Mouse (Mus musculus): ENCODE measurements around the gene Larp4b. TPM values are rescaled to one million over a fixed set of nuclear protein-coding genes. Genes with fewer than 3 reads are reported as not detected.

The Larp4b gene
- polyA plus RNA-seq, 1 experiment from 2014 or later = 37.9 TPM

GRCm38 (mm10) chr13:9073818-9074217 is 19.9 kb upstream of the Larp4b start:
- Histone ChIP-seq H3K4me3 (replicated peaks; ENCODE audit: low read length) (no peak overlapping the region), H3K9me3 (replicated peaks; ENCODE audit: control insufficient read depth, low read length) (no peaks in the 10 kb centered on the region), H3K9ac (ENCODE audit: low read length) (no peak overlapping the region), H3K4me1 (ENCODE audit: control insufficient read depth, insufficient read depth, low read length) (no peaks in the 10 kb centered on the region), H3K27ac (ENCODE audit: low read length) (no peak overlapping the region), H3K36me3 (ENCODE audit: control insufficient read depth, insufficient read depth, low read length) (no peaks in the 10 kb centered on the region), H3K27me3 (ENCODE audit: control insufficient read depth, insufficient read depth, low read length) (no peaks in the 10 kb centered on the region), H3K4me2 (ENCODE audit: low read depth, low read length) (no peak overlapping the region)
- peak; percentile 50; the same call in 1 of the 2 replicates for ATAC-seq (ENCODE audit: insufficient read depth, low FRiP score)
- WGBS = 48% methylated on average over 4 of the region's 4 CpGs

GRCm38 (mm10) chr13:9075825-9076592 is 17.7 kb upstream of the Larp4b start:
- no peak overlapping the region for H3K4me2 ChIP-seq (ENCODE audit: low read depth, low read length)
- no peaks in the 10 kb centered on the region for H3K4me1 ChIP-seq (ENCODE audit: control insufficient read depth, insufficient read depth, low read length)
- 64% methylated on average over 7 of the region's 7 CpGs for WGBS
- H3K4me3 ChIP-seq (replicated peaks; ENCODE audit: low read length) = no peak overlapping the region
- H3K27ac ChIP-seq (ENCODE audit: low read length) = no peak overlapping the region
- H3K36me3 ChIP-seq (ENCODE audit: control insufficient read depth, insufficient read depth, low read length) = no peaks in the 10 kb centered on the region
- no peak for ATAC-seq (ENCODE audit: insufficient read depth, low FRiP score)
- no peaks in the 10 kb centered on the region for H3K9me3 ChIP-seq (replicated peaks; ENCODE audit: control insufficient read depth, low read length)
- H3K9ac ChIP-seq (ENCODE audit: low read length) = no peak overlapping the region
- no peaks in the 10 kb centered on the region for H3K27me3 ChIP-seq (ENCODE audit: control insufficient read depth, insufficient read depth, low read length)

- no peak overlapping the region for H3K4me2 ChIP-seq (ENCODE audit: low read depth, low read length)
- H3K9me3 ChIP-seq (replicated peaks; ENCODE audit: control insufficient read depth, low read length) = no peaks in the 10 kb centered on the region
- H3K27me3 ChIP-seq (ENCODE audit: control insufficient read depth, insufficient read depth, low read length) = no peaks in the 10 kb centered on the region
- ATAC-seq (ENCODE audit: insufficient read depth, low FRiP score) = no peak
- no peak overlapping the region for H3K27ac ChIP-seq (ENCODE audit: low read length)
- no peaks in the 10 kb centered on the region for H3K4me1 ChIP-seq (ENCODE audit: control insufficient read depth, insufficient read depth, low read length)
- no peak overlapping the region for H3K4me3 ChIP-seq (replicated peaks; ENCODE audit: low read length)
- no peaks in the 10 kb centered on the region for H3K36me3 ChIP-seq (ENCODE audit: control insufficient read depth, insufficient read depth, low read length)
- WGBS = 70% methylated on average over 14 of the region's 14 CpGs
- no peak overlapping the region for H3K9ac ChIP-seq (ENCODE audit: low read length)
Measured at GRCm38 (mm10) chr13:9082128-9082883, 11.4 kb upstream of the Larp4b start.

- peak overlapping the region; percentile 64 for H3K4me2 ChIP-seq (ENCODE audit: low read depth, low read length)
- peak overlapping the region; percentile 98 for H3K27ac ChIP-seq (ENCODE audit: low read length)
- peak; percentile 68 for ATAC-seq (ENCODE audit: insufficient read depth, low FRiP score)
- H3K36me3 ChIP-seq (ENCODE audit: control insufficient read depth, insufficient read depth, low read length) = no peaks in the 10 kb centered on the region
- H3K9me3 ChIP-seq (replicated peaks; ENCODE audit: control insufficient read depth, low read length) = no peaks in the 10 kb centered on the region
- H3K4me3 ChIP-seq (replicated peaks; ENCODE audit: low read length) = peak overlapping the region; percentile 99
- peak overlapping the region; percentile 93 for H3K9ac ChIP-seq (ENCODE audit: low read length)
- 0% methylated on average over 62 of the region's 63 CpGs for WGBS
- peaks cover 19% of the 10 kb centered on the region for H3K4me1 ChIP-seq (ENCODE audit: control insufficient read depth, insufficient read depth, low read length)
- no peaks in the 10 kb centered on the region for H3K27me3 ChIP-seq (ENCODE audit: control insufficient read depth, insufficient read depth, low read length)
Measured at GRCm38 (mm10) chr13:9094186-9094980, 702 bp downstream of the Larp4b start.

GRCm38 (mm10) chr13:9099289-9099688 is 5.6 kb downstream of the Larp4b start:
- Histone ChIP-seq H3K36me3 (ENCODE audit: control insufficient read depth, insufficient read depth, low read length) (no peaks in the 10 kb centered on the region), H3K27me3 (ENCODE audit: control insufficient read depth, insufficient read depth, low read length) (no peaks in the 10 kb centered on the region), H3K9ac (ENCODE audit: low read length) (no peak overlapping the region), H3K4me1 (ENCODE audit: control insufficient read depth, insufficient read depth, low read length) (peaks cover 19% of the 10 kb centered on the region), H3K4me2 (ENCODE audit: low read depth, low read length) (0 out of 2 replicates have a peak overlapping the region, but pooled peaks have one; percentile 12), H3K9me3 (replicated peaks; ENCODE audit: control insufficient read depth, low read length) (no peaks in the 10 kb centered on the region), H3K4me3 (replicated peaks; ENCODE audit: low read length) (no peak overlapping the region), H3K27ac (ENCODE audit: low read length) (peak overlapping the region; percentile 37; the same call in 1 of the 2 replicates)
- ATAC-seq (ENCODE audit: insufficient read depth, low FRiP score) = no peak
- WGBS = 71% methylated on average over 5 of the region's 5 CpGs

- Histone ChIP-seq H3K4me1 (ENCODE audit: control insufficient read depth, insufficient read depth, low read length) (peaks cover 19% of the 10 kb centered on the region), H3K4me2 (ENCODE audit: low read depth, low read length) (no peak overlapping the region), H3K27me3 (ENCODE audit: control insufficient read depth, insufficient read depth, low read length) (no peaks in the 10 kb centered on the region), H3K27ac (ENCODE audit: low read length) (no peak overlapping the region), H3K9me3 (replicated peaks; ENCODE audit: control insufficient read depth, low read length) (no peaks in the 10 kb centered on the region), H3K4me3 (replicated peaks; ENCODE audit: low read length) (no peak overlapping the region), H3K9ac (ENCODE audit: low read length) (no peak overlapping the region), H3K36me3 (ENCODE audit: control insufficient read depth, insufficient read depth, low read length) (no peaks in the 10 kb centered on the region)
- 78% methylated on average over 2 of the region's 2 CpGs for WGBS
- peak; percentile 86; the same call in 1 of the 2 replicates for ATAC-seq (ENCODE audit: insufficient read depth, low FRiP score)
Measured at GRCm38 (mm10) chr13:9100517-9100916, 6.8 kb downstream of the Larp4b start.

GRCm38 (mm10) chr13:9106246-9106645 is 12.6 kb downstream of the Larp4b start:
- Histone ChIP-seq H3K4me3 (replicated peaks; ENCODE audit: low read length) (no peak overlapping the region), H3K27ac (ENCODE audit: low read length) (no peak overlapping the region), H3K36me3 (ENCODE audit: control insufficient read depth, insufficient read depth, low read length) (no peaks in the 10 kb centered on the region), H3K4me1 (ENCODE audit: control insufficient read depth, insufficient read depth, low read length) (peaks cover 12% of the 10 kb centered on the region; the same call in 1 of the 2 replicates), H3K4me2 (ENCODE audit: low read depth, low read length) (no peak overlapping the region), H3K9ac (ENCODE audit: low read length) (no peak overlapping the region), H3K9me3 (replicated peaks; ENCODE audit: control insufficient read depth, low read length) (no peaks in the 10 kb centered on the region), H3K27me3 (ENCODE audit: control insufficient read depth, insufficient read depth, low read length) (no peaks in the 10 kb centered on the region)
- ATAC-seq (ENCODE audit: insufficient read depth, low FRiP score) = no peak
- WGBS = 74% methylated on average over 5 of the region's 5 CpGs

- peak; percentile 81; the same call in 1 of the 2 replicates for ATAC-seq (ENCODE audit: insufficient read depth, low FRiP score)
- Histone ChIP-seq H3K36me3 (ENCODE audit: control insufficient read depth, insufficient read depth, low read length) (no peaks in the 10 kb centered on the region), H3K4me1 (ENCODE audit: control insufficient read depth, insufficient read depth, low read length) (peaks cover 12% of the 10 kb centered on the region; the same call in 1 of the 2 replicates), H3K4me3 (replicated peaks; ENCODE audit: low read length) (no peak overlapping the region), H3K9ac (ENCODE audit: low read length) (no peak overlapping the region), H3K27me3 (ENCODE audit: control insufficient read depth, insufficient read depth, low read length) (no peaks in the 10 kb centered on the region), H3K9me3 (replicated peaks; ENCODE audit: control insufficient read depth, low read length) (no peaks in the 10 kb centered on the region), H3K27ac (ENCODE audit: low read length) (no peak overlapping the region; the same call in 1 of the 2 replicates), H3K4me2 (ENCODE audit: low read depth, low read length) (no peak overlapping the region)
- 66% methylated on average over 2 of the region's 2 CpGs for WGBS
Measured at GRCm38 (mm10) chr13:9106992-9107858, 13.5 kb downstream of the Larp4b start.

Measured in stomach, embryonic 16.5 days (tissue).